Mouse (Mus musculus): ENCODE data around the gene Fgf8. TPM values are rescaled to one million over a fixed set of nuclear protein-coding genes. Genes with fewer than 3 reads are reported as not detected.

The Fgf8 gene
- polyA plus RNA-seq (2015; fragmentation: Nextera tagmentation; extraction: Ambion mirVana): 0.17 and 0.19 TPM in 2 replicates

- DNase-seq (ENCODE audit: low spot score): no peak
Observed at GRCm38 (mm10) chr19:45742218-45742983, at the start of gene Fgf8. Fgf8 (minus strand) TSS chr19:45742915.

DNA sequence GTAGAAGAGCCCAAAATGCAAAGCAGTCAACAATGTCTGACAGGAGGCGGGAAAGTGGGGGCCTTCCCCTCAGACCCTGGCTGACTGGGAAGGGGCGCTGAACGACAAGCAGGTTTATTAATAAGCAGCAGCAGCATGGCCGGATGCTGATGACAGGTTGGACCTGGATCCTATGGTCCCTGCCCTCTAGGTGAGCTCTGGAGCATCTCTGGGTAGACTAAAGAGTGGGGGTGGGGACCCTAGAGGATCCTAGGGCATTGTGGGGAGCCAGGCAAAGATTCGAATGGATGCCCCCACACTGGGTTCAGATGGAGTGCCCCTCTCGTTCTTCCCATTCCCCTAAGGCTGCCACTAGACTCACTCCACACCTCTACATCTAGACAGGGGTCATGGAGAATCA is 49.7 kb upstream of the Fgf8 start:
- DNase-seq (ENCODE audit: low spot score): no peak

- peak; percentile 40 for DNase-seq (ENCODE audit: low spot score)
Observed at GRCm38 (mm10) chr19:45789888-45790874, 47.5 kb upstream of the Fgf8 start.

DNA sequence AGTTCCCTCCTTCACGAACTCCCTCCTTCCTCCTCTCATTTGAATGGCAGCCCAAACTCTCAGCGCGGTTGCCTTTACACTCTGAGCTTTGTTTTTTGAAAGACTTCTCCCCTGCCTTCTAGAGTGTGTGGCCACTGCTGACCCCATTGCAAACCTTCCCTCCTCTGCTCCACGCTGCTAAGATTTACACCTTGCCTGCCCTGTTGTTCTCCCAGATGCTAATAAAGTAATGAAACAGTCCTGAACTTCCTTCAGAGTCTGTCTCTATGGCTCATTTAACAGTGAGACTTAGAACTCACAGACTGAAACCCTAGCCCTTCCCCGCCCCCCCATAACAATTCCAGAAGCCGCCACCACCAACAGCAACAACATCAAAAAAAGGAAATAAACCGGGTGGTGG is 46.6 kb upstream of the Fgf8 start:
- no peak for DNase-seq (ENCODE audit: low spot score)

DNA sequence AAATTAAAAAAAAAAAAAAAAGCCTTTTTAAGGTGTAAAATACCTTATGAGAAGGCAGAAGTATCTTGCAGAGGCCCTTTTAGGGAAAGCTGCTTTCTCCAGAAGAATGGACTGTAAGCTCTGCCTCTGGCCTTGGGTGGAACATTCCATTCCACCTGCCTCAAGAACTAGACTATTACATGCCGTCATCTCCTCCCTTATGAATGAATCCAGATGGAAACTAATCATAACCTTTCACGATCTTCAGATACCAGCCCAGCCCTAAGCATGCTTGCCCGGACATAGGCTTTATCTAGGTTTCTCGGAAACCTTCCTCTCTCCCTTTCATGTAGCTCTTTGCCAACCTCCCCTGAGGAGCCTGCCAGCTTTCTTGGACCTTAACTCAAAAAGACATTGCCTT is 45.6 kb upstream of the Fgf8 start:
- no peak for DNase-seq (ENCODE audit: low spot score)

- no peak for DNase-seq (ENCODE audit: low spot score)
Observed at GRCm38 (mm10) chr19:45787450-45787849, 44.7 kb upstream of the Fgf8 start.

DNA sequence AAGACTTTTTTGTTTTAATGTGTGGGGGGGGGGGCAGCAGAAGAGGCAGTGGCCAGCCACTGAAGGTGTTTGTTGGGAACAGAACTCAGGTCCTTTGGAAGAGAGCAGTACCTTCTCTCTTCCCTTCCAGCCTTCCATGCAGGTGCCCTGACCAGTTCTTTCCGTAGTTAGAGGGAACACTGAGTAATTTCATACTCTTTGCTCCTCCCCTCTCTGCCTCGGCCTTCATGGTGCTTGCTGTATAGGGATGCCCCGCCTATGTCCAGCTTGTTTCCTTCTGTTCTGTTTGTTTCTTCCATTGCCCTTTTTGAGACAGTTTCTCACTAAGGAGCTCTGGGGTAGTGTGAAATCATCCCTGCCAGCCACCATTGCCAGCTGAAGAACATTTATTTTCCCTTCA is 42.8 kb upstream of the Fgf8 start:
- no peak for DNase-seq (ENCODE audit: low spot score)

- DNase-seq (ENCODE audit: low spot score): no peak
Observed at GRCm38 (mm10) chr19:45783933-45784576, 41.3 kb upstream of the Fgf8 start.

DNA sequence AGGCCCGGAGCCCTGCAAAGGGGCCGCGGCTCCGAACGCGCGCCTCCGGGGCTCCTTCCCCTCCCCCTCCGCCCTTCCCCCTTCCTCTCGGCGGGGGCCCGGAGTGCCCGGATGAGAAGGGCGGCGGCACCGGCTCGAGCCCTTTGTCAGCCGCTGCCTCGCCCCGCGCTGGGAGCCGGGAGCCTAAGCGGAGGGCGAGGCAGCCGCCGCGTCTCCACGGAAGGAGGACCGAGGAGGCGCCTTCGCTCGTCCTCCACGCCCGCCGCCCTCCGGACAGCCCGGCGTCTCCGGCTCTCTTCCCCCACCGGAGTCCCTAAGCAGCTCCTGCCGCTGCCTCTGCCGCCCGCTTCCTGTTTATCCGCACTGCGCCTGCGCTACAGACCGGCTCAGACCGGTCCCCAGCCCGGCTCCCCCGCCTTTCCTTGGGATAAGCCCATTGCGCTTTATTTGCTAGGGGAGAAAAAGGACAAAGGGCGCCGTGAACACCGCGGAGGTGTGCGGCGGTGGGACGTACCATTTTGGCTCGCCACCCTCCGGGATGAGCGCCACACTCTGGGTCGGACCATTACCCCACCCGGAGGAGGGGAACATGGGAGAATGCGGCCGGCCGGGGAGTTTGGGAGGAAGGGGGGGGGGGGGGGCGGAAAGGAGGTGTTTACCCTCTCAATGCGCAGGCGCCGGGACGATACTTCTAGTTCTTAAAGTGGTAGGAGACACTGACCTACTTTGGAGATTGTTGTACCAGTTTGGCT is 40.6 kb upstream of the Fgf8 start, which contains the start of gene Mgea5:
Gene Mgea5, minus strand, starts transcription at position 657 of the 752 bp plus-strand sequence.
- DNase-seq (ENCODE audit: low spot score): peak; percentile 99

DNA sequence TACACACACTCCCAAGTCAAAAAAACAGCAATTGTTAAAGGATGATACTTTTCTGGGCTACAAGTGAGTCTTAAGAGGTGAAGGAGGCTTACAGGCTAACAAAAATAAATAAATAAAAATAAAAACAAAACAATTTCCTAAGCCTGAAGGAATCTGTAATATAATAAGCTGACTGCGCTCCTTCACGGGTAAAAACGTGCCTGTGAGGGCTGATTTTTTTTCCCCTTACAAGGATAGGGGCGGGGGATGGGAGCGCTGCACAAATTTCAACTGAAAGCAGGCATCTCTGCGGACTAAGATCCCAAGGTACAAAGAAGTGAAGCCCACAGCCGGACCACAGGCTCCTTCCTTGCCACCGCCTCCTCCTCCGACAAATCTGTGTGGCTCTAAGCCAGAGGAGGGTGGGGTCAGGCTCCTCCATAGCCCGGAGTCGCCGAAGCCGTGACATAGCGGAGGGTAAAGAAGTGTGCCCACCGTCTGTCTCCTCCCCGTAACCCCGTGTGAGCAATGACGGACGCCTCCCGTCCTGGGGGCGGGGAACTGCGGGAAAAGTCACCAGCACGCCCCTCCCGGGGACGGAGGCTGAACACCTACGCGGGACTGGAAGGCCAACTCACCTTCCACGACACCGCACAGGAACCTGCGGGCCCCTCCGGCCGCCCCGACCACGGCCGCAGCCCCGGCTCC is 39.7 kb upstream of the Fgf8 start:
- peak; percentile 67 for DNase-seq (ENCODE audit: low spot score)

- no peak for DNase-seq (ENCODE audit: low spot score)
Observed at GRCm38 (mm10) chr19:45781676-45782075, 39.0 kb upstream of the Fgf8 start.

DNA sequence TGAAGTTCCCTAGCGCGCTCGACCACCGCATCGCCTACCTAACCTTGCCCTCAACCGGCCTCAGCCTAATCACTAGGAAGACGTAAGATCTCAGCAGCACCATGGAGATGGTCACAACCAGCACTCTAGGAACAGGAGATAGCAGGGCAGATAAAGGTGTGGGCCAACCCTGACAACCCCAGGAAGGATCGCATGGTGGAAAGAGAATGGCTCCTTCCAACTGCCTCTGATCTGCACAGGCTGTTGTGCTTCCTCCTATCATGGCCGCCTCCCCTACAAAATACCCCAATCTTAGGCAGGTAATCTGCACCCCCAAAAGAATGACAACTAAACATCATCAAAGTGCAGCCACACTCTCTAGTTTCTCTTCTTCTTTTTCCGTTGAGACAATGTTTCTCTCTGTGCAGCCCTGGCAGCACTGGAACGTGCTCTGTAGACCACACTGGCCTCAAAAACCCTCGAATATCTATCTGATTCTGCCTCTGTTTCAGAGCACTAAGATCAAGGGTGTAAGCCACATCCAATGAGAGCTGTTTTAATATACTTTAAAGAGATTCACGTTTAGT is 37.7 kb upstream of the Fgf8 start:
- DNase-seq (ENCODE audit: low spot score): peak; percentile 13

DNA sequence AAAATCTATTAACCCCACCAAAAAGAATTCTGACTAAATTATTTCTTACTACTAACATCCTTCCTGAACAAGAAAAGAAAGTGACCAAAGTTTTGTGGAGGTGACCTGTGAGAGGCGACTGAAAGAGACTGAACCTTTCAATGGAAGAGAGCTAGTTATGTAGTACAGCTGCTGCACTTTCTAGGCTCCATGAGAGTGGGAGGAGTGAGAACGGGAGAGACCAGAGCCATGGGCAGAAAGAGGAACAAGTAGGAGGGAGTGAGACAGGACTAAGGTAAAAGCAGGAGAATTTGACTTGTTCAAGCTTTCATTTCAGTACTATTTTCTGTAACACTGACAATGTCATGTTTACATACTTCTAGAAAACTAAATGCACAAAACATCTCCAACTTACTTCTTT is 32.8 kb upstream of the Fgf8 start:
- DNase-seq (ENCODE audit: low spot score): no peak

DNA sequence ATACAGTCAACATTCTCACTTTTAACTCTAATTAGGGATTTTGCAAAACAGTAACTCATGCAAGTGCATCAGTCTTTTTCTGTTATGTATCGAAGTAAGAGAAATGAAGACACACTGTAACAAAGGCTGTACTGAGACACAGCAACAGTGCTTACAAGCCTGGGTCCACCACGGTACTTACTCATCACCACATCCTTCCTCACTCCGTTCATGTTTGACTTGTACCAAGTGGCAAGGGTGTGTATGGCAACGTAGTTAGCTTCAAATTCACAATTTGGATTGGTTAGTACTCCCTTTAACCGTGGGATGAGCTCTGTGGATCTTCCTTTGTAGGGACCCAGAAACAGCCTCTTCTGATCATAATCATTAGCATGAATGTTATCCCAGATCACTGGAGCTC is 28.8 kb upstream of the Fgf8 start:
- DNase-seq (ENCODE audit: low spot score): no peak

- no peak for DNase-seq (ENCODE audit: low spot score)
Observed at GRCm38 (mm10) chr19:45760810-45761209, 18.1 kb upstream of the Fgf8 start.

- no peak for DNase-seq (ENCODE audit: low spot score)
Observed at GRCm38 (mm10) chr19:45758671-45759070, 16.0 kb upstream of the Fgf8 start.

GRCm38 (mm10) chr19:45753551-45753950 is 10.8 kb upstream of the Fgf8 start:
- no peak for DNase-seq (ENCODE audit: low spot score)

DNA sequence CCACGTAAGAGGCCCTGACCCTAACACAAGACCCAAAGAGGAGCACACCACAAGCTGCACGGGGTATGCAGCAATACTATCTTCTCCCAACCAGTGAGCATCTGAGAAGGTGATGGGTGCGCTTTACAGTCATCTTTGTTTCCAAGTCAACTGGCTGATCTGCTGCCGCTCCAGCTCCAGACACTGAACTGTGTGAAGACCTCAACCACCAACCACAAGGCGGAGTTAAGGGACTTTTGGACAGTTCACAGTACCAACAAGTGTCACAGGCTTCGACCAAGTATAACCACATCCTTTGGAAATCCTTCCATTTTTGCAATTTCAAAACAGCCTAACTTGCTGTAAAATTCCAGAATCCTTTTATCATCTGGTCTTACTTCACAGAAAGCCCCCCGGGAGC is 9.2 kb upstream of the Fgf8 start:
- DNase-seq (ENCODE audit: low spot score): no peak

GRCm38 (mm10) chr19:45749243-45750043 is 6.7 kb upstream of the Fgf8 start, which contains the start of gene Npm3:
Npm3 (minus strand) TSS chr19:45749591.
- DNase-seq (ENCODE audit: low spot score): peak; percentile 92
